Mouse (Mus musculus): ENCODE measurements around the gene Polrmt. TPM values are rescaled to one million over a fixed set of nuclear protein-coding genes. Genes with fewer than 3 reads are reported as not detected.
"Not testable (repeated sequence)": the region's sequence is repeated elsewhere in the genome, so short reads cannot be mapped to it uniquely, and the experiment has no call there.

The Polrmt gene
- polyA plus RNA-seq, 1 experiment = 66.3 TPM

DNA sequence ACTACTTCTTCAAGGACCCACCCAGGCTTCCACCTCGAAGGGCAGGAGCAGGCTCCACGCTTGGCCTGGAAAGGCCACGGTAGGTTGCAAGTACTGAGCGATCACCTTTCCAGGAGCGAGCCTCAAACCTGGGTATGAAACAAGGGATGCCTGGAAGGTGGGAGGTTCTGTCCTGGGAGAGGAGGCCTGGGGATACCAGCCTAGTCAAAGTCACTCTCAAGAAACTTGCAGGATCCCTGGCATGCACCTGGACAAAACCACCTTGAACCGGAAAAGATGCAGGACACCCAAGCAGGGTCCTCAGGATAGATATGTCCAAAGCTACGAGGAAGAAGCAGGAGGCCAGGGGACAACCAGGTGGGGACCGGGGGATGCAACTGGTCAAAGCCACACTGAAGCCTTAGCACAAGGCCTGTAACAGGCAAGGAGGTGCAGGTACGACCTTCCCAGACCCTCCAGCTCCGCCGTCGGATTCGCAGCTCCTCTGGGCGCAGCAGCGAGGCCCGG lies 19.7 kb upstream of the Polrmt start:
- DNase-seq = peak; percentile 29
- 1% methylated on average over 16 of the region's 16 CpGs for WGBS
- Histone ChIP-seq H3K36me3 (ENCODE audit: control insufficient read depth, insufficient read depth, low read length) (no peaks in the 10 kb centered on the region), H3K4me1 (ENCODE audit: control insufficient read depth, insufficient read depth, low read length) (peaks cover 22% of the 10 kb centered on the region), H3K4me3 (ENCODE audit: insufficient read depth, low read depth, low read length) (peak overlapping the region; percentile 66), H3K27ac (ENCODE audit: insufficient read depth, low read depth, low read length) (no peak overlapping the region; the same call in 1 of the 2 replicates), H3K27me3 (replicated peaks; ENCODE audit: control insufficient read depth, insufficient read depth, low read length) (no peaks in the 10 kb centered on the region)
- TF ChIP-seq CTCF (conservative IDR thresholded peaks at IDR 0.05; ENCODE audit: insufficient read depth, insufficient read length, low read depth, low read length) (no peak), POLR2A (IDR thresholded peaks at IDR 0.05; ENCODE audit: low read depth, low read length) (no peak)

GRCm38 (mm10) chr10:79765228-79765745 lies 18.9 kb upstream of the Polrmt start:
- peak; percentile 51 for DNase-seq
- no peak overlapping the region for H3K27ac ChIP-seq (ENCODE audit: insufficient read depth, low read depth, low read length)
- peaks cover 22% of the 10 kb centered on the region for H3K4me1 ChIP-seq (ENCODE audit: control insufficient read depth, insufficient read depth, low read length)
- peaks cover 2% of the 10 kb centered on the region for H3K36me3 ChIP-seq (ENCODE audit: control insufficient read depth, insufficient read depth, low read length)
- 39% methylated on average over 2 of the region's 2 CpGs for WGBS
- no peaks in the 10 kb centered on the region for H3K27me3 ChIP-seq (replicated peaks; ENCODE audit: control insufficient read depth, insufficient read depth, low read length)
- peak overlapping the region; percentile 66; the same call in 1 of the 2 replicates for H3K4me3 ChIP-seq (ENCODE audit: insufficient read depth, low read depth, low read length)
- TF ChIP-seq CTCF (conservative IDR thresholded peaks at IDR 0.05; ENCODE audit: insufficient read depth, insufficient read length, low read depth, low read length) = no peak
- TF ChIP-seq POLR2A (IDR thresholded peaks at IDR 0.05; ENCODE audit: low read depth, low read length) = no peak

DNA sequence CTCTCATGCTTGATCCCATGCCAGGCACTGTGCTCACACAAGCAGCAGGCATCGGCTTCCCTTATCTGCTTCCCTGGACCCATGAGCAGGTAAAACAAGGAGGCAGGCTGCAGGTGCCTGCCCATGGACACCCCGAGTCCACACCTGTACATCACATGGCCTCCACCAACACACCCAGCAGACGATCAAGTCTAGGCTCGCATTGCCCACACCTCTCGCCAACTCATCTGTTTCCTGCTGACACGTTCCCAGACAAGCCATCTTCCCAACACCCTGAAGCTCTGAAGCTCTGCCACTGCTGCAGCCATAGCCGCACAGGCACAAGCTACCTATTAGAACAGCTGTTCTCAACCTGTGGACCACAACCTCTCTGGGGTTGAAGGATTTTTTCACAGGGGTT lies 17.9 kb upstream of the Polrmt start:
- DNase-seq = no peak
- 64% methylated on average over 7 of the region's 7 CpGs for whole genome bisulfite sequencing
- Histone ChIP-seq H3K4me1 (ENCODE audit: control insufficient read depth, insufficient read depth, low read length) (peaks cover 22% of the 10 kb centered on the region), H3K27me3 (replicated peaks; ENCODE audit: control insufficient read depth, insufficient read depth, low read length) (no peaks in the 10 kb centered on the region), H3K27ac (ENCODE audit: insufficient read depth, low read depth, low read length) (no peak overlapping the region), H3K4me3 (ENCODE audit: insufficient read depth, low read depth, low read length) (no peak overlapping the region), H3K36me3 (ENCODE audit: control insufficient read depth, insufficient read depth, low read length) (peaks cover 2% of the 10 kb centered on the region)
- no peak for TF ChIP-seq POLR2A (IDR thresholded peaks at IDR 0.05; ENCODE audit: low read depth, low read length)
- no peak for TF ChIP-seq CTCF (conservative IDR thresholded peaks at IDR 0.05; ENCODE audit: insufficient read depth, insufficient read length, low read depth, low read length)

GRCm38 (mm10) chr10:79762875-79763274 lies 16.5 kb upstream of the Polrmt start:
- Histone ChIP-seq H3K4me1 (ENCODE audit: control insufficient read depth, insufficient read depth, low read length) (peaks cover 16% of the 10 kb centered on the region), H3K27ac (ENCODE audit: insufficient read depth, low read depth, low read length) (no peak overlapping the region), H3K4me3 (ENCODE audit: insufficient read depth, low read depth, low read length) (no peak overlapping the region), H3K27me3 (replicated peaks; ENCODE audit: control insufficient read depth, insufficient read depth, low read length) (no peaks in the 10 kb centered on the region), H3K36me3 (ENCODE audit: control insufficient read depth, insufficient read depth, low read length) (peaks cover 2% of the 10 kb centered on the region)
- no peak for DNase-seq
- WGBS = 78% methylated on average over 3 of the region's 3 CpGs
- TF ChIP-seq POLR2A (IDR thresholded peaks at IDR 0.05; ENCODE audit: low read depth, low read length) = no peak
- TF ChIP-seq CTCF (conservative IDR thresholded peaks at IDR 0.05; ENCODE audit: insufficient read depth, insufficient read length, low read depth, low read length) = no peak

DNA sequence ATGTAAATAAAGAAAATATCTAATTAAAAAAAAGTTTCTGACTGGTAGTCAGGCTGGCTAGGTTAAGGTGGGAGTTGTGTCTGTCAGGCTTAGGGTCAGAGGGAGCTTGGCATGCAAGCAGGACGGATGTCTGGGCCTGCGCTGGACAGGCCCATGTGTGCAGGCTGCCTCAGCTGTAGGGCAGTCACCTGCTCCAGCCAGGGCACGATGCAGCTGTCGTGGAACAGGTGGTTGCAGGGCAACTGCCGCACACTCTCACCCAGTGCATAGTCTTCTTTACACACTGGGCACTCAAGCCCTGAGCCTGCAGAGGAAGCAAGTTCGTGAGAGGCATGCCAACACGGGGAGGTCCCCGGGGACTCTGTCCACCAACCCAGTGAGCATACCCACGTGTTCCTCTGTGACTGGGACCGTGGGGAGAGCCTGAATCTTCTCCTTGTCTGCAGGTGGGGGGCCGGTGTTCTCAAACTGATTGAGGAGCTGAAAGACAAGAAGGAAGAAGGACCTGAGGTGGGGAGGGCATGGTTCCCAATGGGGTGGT lies 14.3 kb upstream of the Polrmt start:
- Histone ChIP-seq H3K4me3 (ENCODE audit: insufficient read depth, low read depth, low read length) (no peak overlapping the region), H3K4me1 (ENCODE audit: control insufficient read depth, insufficient read depth, low read length) (peaks cover 11% of the 10 kb centered on the region), H3K36me3 (ENCODE audit: control insufficient read depth, insufficient read depth, low read length) (peaks cover 2% of the 10 kb centered on the region), H3K27me3 (replicated peaks; ENCODE audit: control insufficient read depth, insufficient read depth, low read length) (no peaks in the 10 kb centered on the region), H3K27ac (ENCODE audit: insufficient read depth, low read depth, low read length) (no peak overlapping the region)
- no peak for TF ChIP-seq POLR2A (IDR thresholded peaks at IDR 0.05; ENCODE audit: low read depth, low read length)
- TF ChIP-seq CTCF (conservative IDR thresholded peaks at IDR 0.05; ENCODE audit: insufficient read depth, insufficient read length, low read depth, low read length) = no peak
- WGBS = 90% methylated on average over 11 of the region's 11 CpGs
- DNase-seq = no peak

GRCm38 (mm10) chr10:79759675-79760074 lies 13.3 kb upstream of the Polrmt start:
- WGBS = 86% methylated on average over 1 of the region's 1 CpGs
- not testable (repeated sequence) for H3K27ac ChIP-seq (ENCODE audit: insufficient read depth, low read depth, low read length); DNase-seq; H3K4me1 ChIP-seq (ENCODE audit: control insufficient read depth, insufficient read depth, low read length); H3K36me3 ChIP-seq (ENCODE audit: control insufficient read depth, insufficient read depth, low read length); H3K4me3 ChIP-seq (ENCODE audit: insufficient read depth, low read depth, low read length); H3K27me3 ChIP-seq (replicated peaks; ENCODE audit: control insufficient read depth, insufficient read depth, low read length)

- no peak overlapping the region for H3K27ac ChIP-seq (ENCODE audit: insufficient read depth, low read depth, low read length)
- no peaks in the 10 kb centered on the region for H3K27me3 ChIP-seq (replicated peaks; ENCODE audit: control insufficient read depth, insufficient read depth, low read length)
- peaks cover 2% of the 10 kb centered on the region for H3K36me3 ChIP-seq (ENCODE audit: control insufficient read depth, insufficient read depth, low read length)
- H3K4me3 ChIP-seq (ENCODE audit: insufficient read depth, low read depth, low read length) = no peak overlapping the region
- 88% methylated on average over 24 of the region's 24 CpGs for WGBS
- no peaks in the 10 kb centered on the region for H3K4me1 ChIP-seq (ENCODE audit: control insufficient read depth, insufficient read depth, low read length)
- DNase-seq = no peak
- TF ChIP-seq POLR2A (IDR thresholded peaks at IDR 0.05; ENCODE audit: low read depth, low read length) (no peak), CTCF (conservative IDR thresholded peaks at IDR 0.05; ENCODE audit: insufficient read depth, insufficient read length, low read depth, low read length) (no peak)
Measured at GRCm38 (mm10) chr10:79756660-79757059, 10.3 kb upstream of the Polrmt start.

Measured in kidney, adult 2 months (tissue).